Mouse (Mus musculus): ENCODE measurements at regions not wholly inside any gene's neighbourhood (a gene's known extent, or its start where the extent isn't known, plus 50 kb on each side); places are given as distances from the start of the nearest gene placed in this dataset.

DNA sequence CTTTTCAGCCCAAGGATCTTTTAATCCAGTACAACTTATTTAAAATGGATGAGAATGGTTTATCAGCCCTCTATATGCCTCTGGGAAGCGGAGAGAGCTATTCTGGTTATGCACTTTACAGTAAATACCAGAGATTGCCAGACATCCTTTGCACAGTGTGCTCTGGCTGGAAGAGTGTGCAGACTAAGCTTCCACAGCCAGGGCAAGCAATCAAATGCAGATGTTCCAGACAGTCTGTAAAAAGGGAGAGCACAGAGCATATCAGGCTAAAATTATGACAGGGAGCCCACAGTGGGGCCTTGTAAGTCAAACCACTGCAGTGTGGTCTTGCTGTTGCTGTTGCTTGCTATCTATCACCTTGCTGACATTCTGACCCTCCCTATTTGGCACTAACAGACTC lies 288.6 kb downstream of the Ostf1 start:
- H3K36me3 ChIP-seq (ENCODE audit: control insufficient read depth, insufficient read depth, low read length), result no peaks in the 10 kb centered on the region
- no peak overlapping the region for H3K27ac ChIP-seq (replicated peaks; ENCODE audit: low read depth, low read length)
- H3K4me3 ChIP-seq (ENCODE audit: low read depth, low read length), result no peak overlapping the region
- peak; percentile 84 for DNase-seq (ENCODE audit: low spot score)
- no peaks in the 10 kb centered on the region for H3K9me3 ChIP-seq (ENCODE audit: control insufficient read depth, low read length)
- H3K27me3 ChIP-seq (replicated peaks; ENCODE audit: control insufficient read depth, insufficient read depth, low read length), result no peaks in the 10 kb centered on the region
- H3K4me1 ChIP-seq (ENCODE audit: control insufficient read depth, insufficient read depth, low read length), result peaks cover 8% of the 10 kb centered on the region; the same call in 1 of the 2 replicates
- 51% methylated on average over 1 of the region's 1 CpGs for WGBS
- no peak overlapping the region for H3K4me2 ChIP-seq (ENCODE audit: low read depth, low read length)
- H3K9ac ChIP-seq (ENCODE audit: low read depth, low read length), result no peak overlapping the region
- no peak for ATAC-seq (ENCODE audit: low read depth)

DNA sequence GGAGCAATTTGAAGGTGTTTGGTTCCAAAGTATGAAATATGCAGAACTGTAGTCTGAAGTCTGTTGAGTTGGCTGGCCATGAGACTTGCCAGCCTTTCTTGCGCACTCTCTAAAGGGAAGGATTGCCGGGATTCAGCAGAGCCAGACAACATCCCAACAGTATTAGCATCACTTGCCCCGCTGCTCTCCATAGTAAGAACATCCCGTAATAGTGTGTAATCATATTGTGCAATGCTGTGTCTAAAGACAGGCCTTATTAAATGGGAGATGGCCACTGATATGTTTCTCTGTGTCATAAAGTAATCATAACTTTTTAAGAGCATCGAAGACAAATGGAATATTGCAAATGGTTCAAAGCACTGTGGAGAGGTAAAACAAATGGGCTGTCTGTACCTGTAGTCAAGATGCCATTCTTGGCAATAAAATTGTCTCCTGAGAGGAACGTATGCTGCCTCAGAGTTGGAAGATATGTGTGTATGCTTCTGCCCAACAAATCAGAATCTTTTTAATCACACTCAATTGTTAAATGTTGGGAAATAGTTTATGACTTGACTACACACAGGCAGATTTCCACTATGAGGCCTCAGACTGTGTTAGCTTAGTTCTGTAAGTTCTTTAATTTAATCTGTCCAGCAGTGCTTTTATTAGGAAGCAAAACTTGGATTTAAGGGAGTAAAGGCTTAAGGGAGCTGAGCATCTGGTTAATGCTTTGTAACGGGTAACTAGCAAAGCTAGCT lies 293.6 kb downstream of the Ostf1 start:
- Histone ChIP-seq H3K27me3 (replicated peaks; ENCODE audit: control insufficient read depth, insufficient read depth, low read length) (no peaks in the 10 kb centered on the region), H3K27ac (replicated peaks; ENCODE audit: low read depth, low read length) (no peak overlapping the region), H3K4me3 (ENCODE audit: low read depth, low read length) (no peak overlapping the region), H3K9me3 (ENCODE audit: control insufficient read depth, low read length) (no peaks in the 10 kb centered on the region), H3K9ac (ENCODE audit: low read depth, low read length) (no peak overlapping the region), H3K4me2 (ENCODE audit: low read depth, low read length) (no peak overlapping the region), H3K4me1 (ENCODE audit: control insufficient read depth, insufficient read depth, low read length) (peaks cover 4% of the 10 kb centered on the region; the same call in 1 of the 2 replicates), H3K36me3 (ENCODE audit: control insufficient read depth, insufficient read depth, low read length) (no peaks in the 10 kb centered on the region)
- no peak for ATAC-seq (ENCODE audit: low read depth)
- WGBS, result 89% methylated on average over 7 of the region's 7 CpGs
- no peak for DNase-seq (ENCODE audit: low spot score)

DNA sequence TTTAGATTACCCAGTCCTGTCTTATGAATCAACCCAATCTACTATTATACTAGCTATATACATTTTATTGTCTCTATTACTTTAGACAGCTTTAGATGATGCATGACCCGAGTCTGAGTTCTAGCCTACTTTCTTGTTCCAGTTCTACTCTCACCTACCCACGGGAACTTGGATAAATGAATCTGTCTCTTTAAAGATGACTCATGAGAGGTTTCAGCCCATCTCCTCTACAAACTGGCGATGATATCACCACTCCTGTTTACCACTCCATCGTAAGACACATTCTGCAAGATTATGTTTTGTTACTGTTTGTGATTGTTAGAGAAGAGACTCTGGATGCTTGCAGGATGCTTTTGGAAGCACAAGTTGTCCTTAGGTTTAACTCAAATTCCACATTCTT lies 295.0 kb downstream of the Ostf1 start:
- no peaks in the 10 kb centered on the region for H3K9me3 ChIP-seq (ENCODE audit: control insufficient read depth, low read length)
- WGBS, result 85% methylated on average over 4 of the region's 4 CpGs

DNA sequence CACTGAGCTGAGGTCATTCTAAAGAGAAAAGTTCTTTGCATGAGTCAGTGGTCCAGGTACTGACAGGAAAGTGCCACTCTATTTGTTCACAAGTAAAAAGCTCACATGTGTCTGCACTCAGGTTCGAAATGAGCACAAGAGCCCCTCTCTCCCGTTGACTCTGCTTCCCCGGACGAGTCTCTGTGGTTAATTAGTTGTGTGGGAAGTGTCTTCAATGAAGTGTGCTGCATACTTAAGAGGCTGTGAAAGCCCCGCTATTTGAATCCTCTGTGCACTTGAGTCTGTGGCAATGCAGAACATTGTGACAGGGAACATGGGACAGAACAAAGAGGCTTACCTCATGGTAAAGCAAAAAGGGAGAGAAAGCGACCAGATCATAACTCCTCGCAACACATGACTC lies 297.0 kb downstream of the Ostf1 start:
- ATAC-seq (ENCODE audit: low read depth) (no peak; the same call in 1 of the 2 replicates), DNase-seq (ENCODE audit: low spot score) (no peak)
- Histone ChIP-seq H3K4me1 (ENCODE audit: control insufficient read depth, insufficient read depth, low read length) (no peaks in the 10 kb centered on the region), H3K9ac (ENCODE audit: low read depth, low read length) (no peak overlapping the region), H3K27me3 (replicated peaks; ENCODE audit: control insufficient read depth, insufficient read depth, low read length) (no peaks in the 10 kb centered on the region), H3K4me2 (ENCODE audit: low read depth, low read length) (no peak overlapping the region), H3K27ac (replicated peaks; ENCODE audit: low read depth, low read length) (no peak overlapping the region), H3K9me3 (ENCODE audit: control insufficient read depth, low read length) (no peaks in the 10 kb centered on the region), H3K36me3 (ENCODE audit: control insufficient read depth, insufficient read depth, low read length) (no peaks in the 10 kb centered on the region), H3K4me3 (ENCODE audit: low read depth, low read length) (no peak overlapping the region)
- WGBS, result 54% methylated on average over 7 of the region's 7 CpGs

More for the DNA sequence above, 295.0 kb downstream of the Ostf1 start:
- ATAC-seq (ENCODE audit: low read depth) (no peak), DNase-seq (ENCODE audit: low spot score) (no peak)
- Histone ChIP-seq H3K4me2 (ENCODE audit: low read depth, low read length) (no peak overlapping the region), H3K9ac (ENCODE audit: low read depth, low read length) (no peak overlapping the region), H3K27ac (replicated peaks; ENCODE audit: low read depth, low read length) (no peak overlapping the region), H3K4me1 (ENCODE audit: control insufficient read depth, insufficient read depth, low read length) (no peaks in the 10 kb centered on the region), H3K4me3 (ENCODE audit: low read depth, low read length) (no peak overlapping the region), H3K27me3 (replicated peaks; ENCODE audit: control insufficient read depth, insufficient read depth, low read length) (no peaks in the 10 kb centered on the region), H3K36me3 (ENCODE audit: control insufficient read depth, insufficient read depth, low read length) (no peaks in the 10 kb centered on the region)

DNA sequence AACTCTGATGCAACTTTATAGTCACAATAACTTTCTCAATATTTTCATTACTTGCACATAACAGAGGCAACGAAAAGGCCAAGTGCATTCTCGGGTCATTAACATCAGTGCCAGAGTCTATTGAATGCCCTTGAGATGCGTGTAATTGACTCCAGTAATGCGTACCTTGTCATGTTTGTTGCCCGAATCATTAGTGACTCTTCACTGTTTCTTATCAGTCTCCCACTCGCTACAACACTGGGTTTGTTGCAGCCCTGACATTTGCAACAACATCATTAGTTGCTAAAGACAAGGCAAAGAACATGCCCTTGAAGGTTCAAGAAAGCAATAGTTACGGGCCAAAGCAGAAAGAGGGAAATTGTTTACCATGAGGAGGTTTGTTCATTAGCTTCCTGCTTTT lies 299.8 kb downstream of the Ostf1 start:
- H3K27ac ChIP-seq (replicated peaks; ENCODE audit: low read depth, low read length), result no peak overlapping the region
- H3K4me2 ChIP-seq (ENCODE audit: low read depth, low read length), result no peak overlapping the region
- no peaks in the 10 kb centered on the region for H3K36me3 ChIP-seq (ENCODE audit: control insufficient read depth, insufficient read depth, low read length)
- no peak for DNase-seq (ENCODE audit: low spot score)
- no peak for ATAC-seq (ENCODE audit: low read depth)
- H3K9ac ChIP-seq (ENCODE audit: low read depth, low read length), result no peak overlapping the region
- no peaks in the 10 kb centered on the region for H3K27me3 ChIP-seq (replicated peaks; ENCODE audit: control insufficient read depth, insufficient read depth, low read length)
- no peaks in the 10 kb centered on the region for H3K4me1 ChIP-seq (ENCODE audit: control insufficient read depth, insufficient read depth, low read length)
- no peak overlapping the region for H3K4me3 ChIP-seq (ENCODE audit: low read depth, low read length)
- 73% methylated on average over 7 of the region's 7 CpGs for WGBS
- H3K9me3 ChIP-seq (ENCODE audit: control insufficient read depth, low read length), result no peaks in the 10 kb centered on the region

DNA sequence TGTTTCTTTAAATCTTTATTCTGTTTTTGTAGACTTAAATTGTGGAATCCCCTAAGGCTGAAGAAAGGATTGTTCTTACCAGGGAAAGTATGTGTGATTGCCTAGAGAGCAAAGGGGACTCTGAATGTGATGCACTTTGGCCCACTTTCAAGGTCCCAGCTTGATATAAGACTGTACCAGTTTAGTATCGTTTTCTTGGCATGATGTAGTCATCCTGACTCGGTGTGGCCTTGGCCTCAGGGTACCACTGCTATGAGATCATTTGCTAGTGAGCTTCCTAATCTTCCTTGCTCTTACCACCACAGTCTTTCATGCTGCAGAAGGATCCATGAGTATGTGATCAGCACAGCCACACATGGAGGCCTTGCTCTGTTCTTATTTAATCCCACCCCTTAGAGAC lies 302.2 kb downstream of the Ostf1 start:
- H3K36me3 ChIP-seq (ENCODE audit: control insufficient read depth, insufficient read depth, low read length), result no peaks in the 10 kb centered on the region
- ATAC-seq (ENCODE audit: low read depth) (no peak), DNase-seq (ENCODE audit: low spot score) (no peak)
- H3K27ac ChIP-seq (replicated peaks; ENCODE audit: low read depth, low read length), result no peak overlapping the region
- WGBS, result 71% methylated on average over 2 of the region's 2 CpGs
- H3K4me3 ChIP-seq (ENCODE audit: low read depth, low read length), result no peak overlapping the region
- no peaks in the 10 kb centered on the region for H3K27me3 ChIP-seq (replicated peaks; ENCODE audit: control insufficient read depth, insufficient read depth, low read length)
- H3K4me1 ChIP-seq (ENCODE audit: control insufficient read depth, insufficient read depth, low read length), result no peaks in the 10 kb centered on the region
- H3K4me2 ChIP-seq (ENCODE audit: low read depth, low read length), result no peak overlapping the region
- H3K9ac ChIP-seq (ENCODE audit: low read depth, low read length), result no peak overlapping the region
- H3K9me3 ChIP-seq (ENCODE audit: control insufficient read depth, low read length), result no peaks in the 10 kb centered on the region

DNA sequence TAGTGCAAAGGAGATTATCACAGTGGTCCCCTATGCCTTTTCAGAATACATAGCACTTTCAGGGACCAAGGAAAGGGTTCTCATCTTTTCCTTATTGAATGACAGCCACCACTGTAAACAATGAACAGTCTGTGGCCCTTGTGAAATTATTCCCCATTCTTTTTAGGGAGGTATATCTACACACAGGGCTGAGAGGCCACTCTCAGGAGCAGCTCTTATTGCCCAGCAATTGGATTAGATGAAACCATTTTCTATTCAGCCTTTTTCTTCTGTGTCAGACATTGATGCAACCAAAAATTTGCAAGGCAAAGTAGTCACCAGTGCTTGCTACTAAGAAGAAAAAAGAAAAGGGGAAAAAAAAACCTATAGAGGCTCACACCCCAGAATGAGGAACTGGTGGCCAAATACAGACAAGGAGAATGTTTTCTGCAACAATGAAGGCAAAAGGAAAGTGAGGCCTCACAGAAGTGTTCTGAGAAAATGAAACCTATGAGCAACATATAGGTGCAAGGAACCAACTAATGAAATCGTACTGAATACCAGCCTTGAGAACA lies 313.2 kb downstream of the Ostf1 start:
- no peaks in the 10 kb centered on the region for H3K27me3 ChIP-seq (replicated peaks; ENCODE audit: control insufficient read depth, insufficient read depth, low read length)
- no peaks in the 10 kb centered on the region for H3K4me1 ChIP-seq (ENCODE audit: control insufficient read depth, insufficient read depth, low read length)
- H3K4me3 ChIP-seq (ENCODE audit: low read depth, low read length), result no peak overlapping the region
- H3K9ac ChIP-seq (ENCODE audit: low read depth, low read length), result no peak overlapping the region
- WGBS, result 77% methylated on average over 1 of the region's 1 CpGs
- H3K9me3 ChIP-seq (ENCODE audit: control insufficient read depth, low read length), result no peaks in the 10 kb centered on the region
- no peaks in the 10 kb centered on the region for H3K36me3 ChIP-seq (ENCODE audit: control insufficient read depth, insufficient read depth, low read length)
- DNase-seq (ENCODE audit: low spot score) (no peak), ATAC-seq (ENCODE audit: low read depth) (no peak)
- no peak overlapping the region for H3K27ac ChIP-seq (replicated peaks; ENCODE audit: low read depth, low read length)
- H3K4me2 ChIP-seq (ENCODE audit: low read depth, low read length), result no peak overlapping the region

DNA sequence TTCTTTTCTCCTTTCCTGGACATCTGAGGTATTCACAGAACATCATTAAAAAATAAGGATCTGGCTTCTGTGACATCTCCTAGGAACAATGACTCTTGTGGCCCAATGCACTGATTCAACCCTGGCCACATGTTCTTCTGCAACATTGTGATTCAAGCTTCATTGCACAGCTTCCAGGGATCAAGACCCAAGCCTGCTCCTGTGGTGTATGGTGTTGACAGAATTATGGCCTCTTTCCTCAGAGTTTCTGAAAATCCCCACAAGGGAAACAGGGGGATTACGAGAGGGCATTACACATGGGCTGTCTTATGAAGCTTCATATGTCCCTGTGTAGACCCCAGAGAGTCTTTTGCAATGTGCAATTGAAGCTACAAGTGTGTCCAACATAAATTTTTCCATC lies 358.2 kb downstream of the Ostf1 start:
- Histone ChIP-seq H3K9ac (ENCODE audit: low read depth, low read length) (no peak overlapping the region), H3K4me2 (ENCODE audit: low read depth, low read length) (no peak overlapping the region), H3K4me3 (ENCODE audit: low read depth, low read length) (no peak overlapping the region), H3K36me3 (ENCODE audit: control insufficient read depth, insufficient read depth, low read length) (no peaks in the 10 kb centered on the region), H3K27me3 (replicated peaks; ENCODE audit: control insufficient read depth, insufficient read depth, low read length) (no peaks in the 10 kb centered on the region), H3K9me3 (ENCODE audit: control insufficient read depth, low read length) (no peaks in the 10 kb centered on the region), H3K4me1 (ENCODE audit: control insufficient read depth, insufficient read depth, low read length) (no peaks in the 10 kb centered on the region), H3K27ac (replicated peaks; ENCODE audit: low read depth, low read length) (no peak overlapping the region)
- ATAC-seq (ENCODE audit: low read depth), result no peak
- 79% methylated on average over 1 of the region's 1 CpGs for WGBS
- DNase-seq (ENCODE audit: low spot score), result peak; percentile 5
